Mouse (Mus musculus) intestine, embryonic 16.5 days (tissue): ENCODE results near the gene Aox4. TPM values are rescaled to one million over a fixed set of nuclear protein-coding genes. Genes with fewer than 3 reads are reported as not detected.

Experiments
- ATAC-seq: fragments of 200-750 bp; cut with Nextera tagmentation; 2 replicates; pipeline ENCODE4 v1.8.0; 2017; ENCODE audit warnings: moderate TSS enrichment, moderate library complexity
- H3K27ac ChIP-seq: fragments of 300-500 bp; sonication (generic); 2 replicates; pipeline ENCODE4 v1.5.1; 2014; ENCODE audit warnings: mild to moderate bottlenecking, low read length
- H3K27me3 ChIP-seq: fragments of 300-500 bp; sonication (generic); replicated peaks from 2 replicates; pipeline ENCODE4 v1.6.1; 2014; ENCODE audit warnings: low read length, control low read depth, mixed read lengths; ENCODE audit not compliant: control insufficient read depth, insufficient read depth
- H3K36me3 ChIP-seq: fragments of 300-500 bp; sonication (generic); 2 replicates; pipeline ENCODE4 v1.6.1; 2014; ENCODE audit warnings: low read length, control low read depth; ENCODE audit not compliant: control insufficient read depth, insufficient read depth
- H3K4me1 ChIP-seq: fragments of 300-500 bp; sonication (generic); 2 replicates; pipeline ENCODE4 v1.6.1; 2014; ENCODE audit warnings: low read length, control low read depth, mixed read lengths; ENCODE audit not compliant: control insufficient read depth, insufficient read depth
- H3K4me2 ChIP-seq: fragments of 300-500 bp; sonication (generic); 2 replicates; pipeline ENCODE4 v1.6.1; 2014; ENCODE audit warnings: low read depth, low read length, control low read depth
- H3K4me3 ChIP-seq: fragments of 300-500 bp; sonication (generic); 2 replicates; pipeline ENCODE4 v1.5.1; 2014; ENCODE audit warnings: mild to moderate bottlenecking, low read length
- H3K9ac ChIP-seq: fragments of 300-500 bp; sonication (generic); 2 replicates; pipeline ENCODE4 v1.6.1; 2014; ENCODE audit warnings: low read depth, low read length
- H3K9me3 ChIP-seq: fragments of 300-500 bp; sonication (generic); 2 replicates; pipeline ENCODE4 v1.6.1; 2016; ENCODE audit warnings: low read length, control low read depth; ENCODE audit not compliant: control insufficient read depth
- WGBS: fragments of 180-500 bp; shearing (Covaris S2); extraction: QIAGEN DNeasy Blood & Tissue Kit; methylation state at CpG from one replicate; pipeline ENCODE4 v1.1.7; 2014; 5-methylcytosine and 5-hydroxymethylcytosine counted together
- polyA plus RNA-seq: library from polyadenylated mRNA; unstranded; fragments of >200 nt; fragmentation: Nextera tagmentation; extraction: Ambion mirVana; gene quantifications from 2 replicates; pipeline ENCODE4 v1.2.1, GENCODE M21; 2015

Gene Aox4
- polyA plus RNA-seq, 1 experiment from 2014 or later, result 0.10 TPM

DNA sequence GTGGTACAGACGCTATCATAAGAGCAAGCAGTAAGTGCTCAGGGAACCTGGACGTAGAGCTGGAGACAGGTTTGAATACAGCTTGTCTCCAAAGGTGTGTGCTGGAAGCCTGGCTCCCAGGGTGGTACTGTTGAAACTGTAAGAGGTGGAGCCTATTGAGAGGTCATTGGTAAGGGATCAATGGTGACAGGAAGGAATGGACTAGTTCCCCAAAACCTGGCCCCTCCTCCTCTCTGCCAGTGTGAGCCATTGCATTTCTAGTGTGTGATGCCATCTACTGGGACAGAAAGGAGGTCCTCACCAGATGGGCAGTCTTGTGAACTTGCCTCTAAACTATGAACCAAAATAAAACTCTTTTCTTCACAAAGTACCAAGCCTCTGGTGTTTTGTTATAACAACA lies 58.0 kb downstream of the Aox4 start:
- H3K9ac ChIP-seq, result no peak overlapping the region
- H3K36me3 ChIP-seq, result no peaks in the 10 kb centered on the region
- no peak overlapping the region for H3K4me2 ChIP-seq
- no peaks in the 10 kb centered on the region for H3K9me3 ChIP-seq
- H3K27ac ChIP-seq, result no peak overlapping the region
- 80% methylated on average over 2 of the region's 2 CpGs for WGBS
- no peak overlapping the region for H3K4me3 ChIP-seq
- no peaks in the 10 kb centered on the region for H3K27me3 ChIP-seq
- no peak for ATAC-seq
- no peaks in the 10 kb centered on the region for H3K4me1 ChIP-seq

DNA sequence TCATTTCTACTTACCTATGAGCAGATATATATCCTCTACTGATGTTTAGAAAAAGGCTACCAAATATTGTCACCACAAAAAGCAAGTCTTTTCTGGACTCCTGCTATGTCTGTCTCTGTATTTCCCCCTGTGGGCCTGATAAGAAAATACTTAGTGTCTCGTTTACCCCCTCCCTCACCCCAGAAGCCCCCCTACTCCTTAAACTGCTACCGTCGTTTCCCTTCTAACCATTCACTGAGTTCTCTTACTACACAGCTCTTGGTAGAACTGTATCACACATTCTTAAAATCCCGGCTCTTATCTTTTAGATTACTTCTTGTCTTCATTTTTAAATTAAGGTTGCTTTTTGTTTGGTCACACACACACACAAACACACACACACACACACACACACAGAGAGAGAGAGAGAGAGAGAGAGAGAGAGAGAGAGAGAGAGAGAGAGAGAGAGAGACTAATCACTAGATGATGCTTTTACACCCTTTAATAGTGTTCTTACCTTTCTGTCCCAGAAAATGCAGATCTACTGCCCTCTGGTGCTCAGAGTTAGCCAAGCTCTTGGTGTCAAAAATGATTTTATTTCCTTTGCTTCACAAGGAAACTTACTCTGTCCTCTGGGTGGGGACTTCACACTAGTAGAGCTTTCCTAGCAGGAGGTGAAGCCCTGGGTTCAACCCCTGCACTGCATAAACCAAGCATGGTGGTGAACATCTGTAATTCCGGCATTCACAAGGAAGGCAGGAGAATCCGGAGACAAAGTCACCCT lies 60.8 kb downstream of the Aox4 start:
- Histone ChIP-seq H3K36me3 (no peaks in the 10 kb centered on the region), H3K4me2 (no peak overlapping the region), H3K4me3 (no peak overlapping the region), H3K27ac (no peak overlapping the region), H3K4me1 (no peaks in the 10 kb centered on the region), H3K27me3 (no peaks in the 10 kb centered on the region), H3K9me3 (no peaks in the 10 kb centered on the region), H3K9ac (no peak overlapping the region)
- ATAC-seq, result no peak
- WGBS, result 56% methylated on average over 6 of the region's 6 CpGs

DNA sequence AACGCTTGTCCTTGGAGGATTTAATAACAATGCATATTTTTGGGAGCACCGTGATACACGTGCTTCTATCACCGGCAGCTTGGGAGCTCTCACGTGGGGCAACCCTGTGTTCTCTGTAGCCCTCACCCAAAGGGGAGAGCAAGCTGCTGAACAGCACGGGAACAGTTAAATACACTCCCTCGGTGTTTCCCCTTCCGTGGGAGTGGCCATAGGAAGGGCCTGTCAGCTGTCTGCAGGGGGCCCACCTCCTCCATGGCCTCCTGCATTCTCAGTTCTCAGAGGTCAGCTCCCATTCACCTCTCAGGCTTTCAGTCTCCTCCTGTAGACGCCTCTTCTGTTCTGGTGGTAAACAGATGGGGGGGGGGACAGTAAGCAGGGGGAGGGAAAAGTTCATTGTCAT lies 65.7 kb downstream of the Aox4 start:
- Histone ChIP-seq H3K9ac (no peak overlapping the region), H3K4me2 (no peak overlapping the region), H3K4me1 (no peaks in the 10 kb centered on the region), H3K36me3 (no peaks in the 10 kb centered on the region), H3K4me3 (no peak overlapping the region), H3K27me3 (no peaks in the 10 kb centered on the region), H3K9me3 (no peaks in the 10 kb centered on the region), H3K27ac (no peak overlapping the region)
- ATAC-seq, result no peak
- 28% methylated on average over 9 of the region's 9 CpGs for WGBS

- Histone ChIP-seq H3K4me3 (no peak within 1 kb of the TSS), H3K36me3 (no peaks in the 10 kb centered on the region), H3K9ac (no peak within 1 kb of the TSS), H3K27ac (no peak within 1 kb of the TSS), H3K9me3 (no peaks in the 10 kb centered on the region), H3K4me1 (no peaks in the 10 kb centered on the region), H3K27me3 (no peaks in the 10 kb centered on the region), H3K4me2 (no peak within 1 kb of the TSS)
- WGBS, result 81% methylated on average over 5 of the region's 5 CpGs
- ATAC-seq, result no peak
Measured at GRCm38 (mm10) chr1:58278026-58278425, 67.8 kb downstream of the Aox4 start, which contains the start of gene Aox2. Gene Aox2, plus strand, starts transcription at chr1:58278326.

DNA sequence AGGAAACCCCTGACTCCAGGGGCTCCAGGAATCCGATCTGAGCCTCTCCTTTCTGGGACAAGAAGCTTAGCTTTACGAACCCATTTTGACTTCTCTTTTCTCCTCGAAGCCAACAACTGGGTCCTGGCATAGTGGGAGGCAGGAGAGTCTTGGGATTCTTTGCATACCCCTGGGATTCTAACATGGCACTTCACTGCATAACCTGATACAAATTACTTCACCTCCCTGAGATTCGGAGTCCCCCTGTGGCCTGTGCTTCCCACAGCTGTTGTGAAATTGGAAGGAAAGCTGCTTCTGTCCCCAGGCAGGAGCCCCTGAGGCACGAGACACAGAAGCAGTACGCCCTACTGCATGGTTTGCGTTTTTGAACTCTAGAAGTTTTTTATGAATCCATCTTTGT lies 68.3 kb downstream of the Aox4 start:
- Histone ChIP-seq H3K4me3 (no peak overlapping the region), H3K27me3 (no peaks in the 10 kb centered on the region), H3K9ac (no peak overlapping the region), H3K4me1 (no peaks in the 10 kb centered on the region), H3K27ac (no peak overlapping the region), H3K4me2 (no peak overlapping the region), H3K9me3 (no peaks in the 10 kb centered on the region), H3K36me3 (no peaks in the 10 kb centered on the region)
- ATAC-seq, result no peak
- 72% methylated on average over 7 of the region's 7 CpGs for WGBS

DNA sequence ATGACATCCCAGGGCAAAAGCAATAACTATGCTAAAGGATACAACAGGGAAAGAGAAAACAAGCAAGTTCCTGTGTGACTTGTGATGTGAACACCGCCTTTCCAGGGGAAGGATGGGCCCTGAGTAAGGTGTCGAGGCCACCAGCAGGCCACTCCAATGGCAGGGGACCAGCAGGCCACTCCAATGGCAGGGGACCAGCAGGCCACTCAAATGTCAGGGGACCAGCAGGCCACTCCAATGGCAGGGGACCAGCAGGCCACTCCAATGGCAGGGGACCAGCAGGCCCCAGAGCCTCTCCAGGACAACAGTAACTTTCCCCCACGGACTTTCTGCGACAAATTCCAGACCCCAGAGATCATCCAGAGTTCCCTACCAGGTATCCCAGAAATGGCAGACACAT lies 70.2 kb downstream of the Aox4 start:
- Histone ChIP-seq H3K9me3 (no peaks in the 10 kb centered on the region), H3K4me2 (no peak overlapping the region), H3K27me3 (no peaks in the 10 kb centered on the region), H3K36me3 (no peaks in the 10 kb centered on the region), H3K4me1 (no peaks in the 10 kb centered on the region), H3K27ac (no peak overlapping the region), H3K4me3 (no peak overlapping the region), H3K9ac (no peak overlapping the region)
- 81% methylated on average over 4 of the region's 4 CpGs for WGBS
- ATAC-seq, result no peak

GRCm38 (mm10) chr1:58280939-58281624 lies 70.9 kb downstream of the Aox4 start:
- no peak overlapping the region for H3K27ac ChIP-seq
- no peak overlapping the region for H3K4me2 ChIP-seq
- H3K9me3 ChIP-seq, result no peaks in the 10 kb centered on the region
- ATAC-seq, result no peak
- H3K27me3 ChIP-seq, result no peaks in the 10 kb centered on the region
- H3K36me3 ChIP-seq, result no peaks in the 10 kb centered on the region
- WGBS, result 63% methylated on average over 13 of the region's 13 CpGs
- H3K4me1 ChIP-seq, result no peaks in the 10 kb centered on the region
- no peak overlapping the region for H3K4me3 ChIP-seq
- H3K9ac ChIP-seq, result no peak overlapping the region

DNA sequence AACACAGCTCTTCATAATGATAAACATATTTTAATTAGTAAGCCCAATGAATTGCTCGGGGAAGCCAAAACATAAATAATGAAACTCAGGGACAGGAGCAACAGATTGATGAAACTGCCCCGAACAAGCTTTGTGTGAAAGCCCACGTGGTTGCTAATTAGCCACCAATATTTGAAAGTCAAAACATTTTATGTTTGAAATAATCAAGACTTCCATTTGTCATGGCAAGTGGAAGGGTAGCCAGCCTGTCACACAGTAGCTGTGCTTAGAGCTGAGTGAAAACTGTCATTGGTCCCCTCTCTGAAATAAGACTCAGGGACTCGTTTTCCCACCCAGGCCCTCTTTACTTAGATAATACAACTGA lies 71.4 kb downstream of the Aox4 start:
- no peaks in the 10 kb centered on the region for H3K4me1 ChIP-seq
- H3K9ac ChIP-seq, result no peak overlapping the region
- H3K4me2 ChIP-seq, result no peak overlapping the region
- no peaks in the 10 kb centered on the region for H3K27me3 ChIP-seq
- no peaks in the 10 kb centered on the region for H3K36me3 ChIP-seq
- no peak overlapping the region for H3K27ac ChIP-seq
- 73% methylated on average over 4 of the region's 4 CpGs for WGBS
- no peak overlapping the region for H3K4me3 ChIP-seq
- ATAC-seq, result no peak
- no peaks in the 10 kb centered on the region for H3K9me3 ChIP-seq

DNA sequence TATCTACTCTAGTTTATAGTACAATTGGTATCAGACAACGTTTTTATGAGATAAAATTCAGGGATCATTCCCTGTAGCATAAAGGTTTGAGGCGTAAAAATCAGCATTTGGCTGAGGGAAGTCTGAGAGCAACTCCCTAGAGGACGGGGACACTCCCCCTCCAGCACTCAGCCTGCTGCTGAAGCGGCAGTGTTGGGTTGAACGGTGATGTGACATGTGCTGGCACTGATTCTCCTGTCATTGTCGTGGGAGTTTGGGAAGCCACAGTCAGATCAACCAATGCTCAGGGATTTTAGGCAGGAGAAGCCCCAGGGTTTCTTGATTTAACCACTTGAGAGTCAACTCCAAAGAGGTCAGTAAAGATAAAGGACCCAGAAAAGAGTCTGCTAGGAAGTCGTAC lies 74.3 kb downstream of the Aox4 start:
- no peak for ATAC-seq
- WGBS, result 59% methylated on average over 7 of the region's 7 CpGs
- no peaks in the 10 kb centered on the region for H3K36me3 ChIP-seq

More for the DNA sequence above, 74.3 kb downstream of the Aox4 start:
- Histone ChIP-seq H3K9me3 (no peaks in the 10 kb centered on the region), H3K4me3 (no peak overlapping the region), H3K27ac (no peak overlapping the region), H3K4me1 (no peaks in the 10 kb centered on the region), H3K27me3 (no peaks in the 10 kb centered on the region), H3K4me2 (no peak overlapping the region), H3K9ac (no peak overlapping the region)
